Mouse (Mus musculus): ENCODE results near the gene Mgat3. TPM values are rescaled to one million over a fixed set of nuclear protein-coding genes. Genes with fewer than 3 reads are reported as not detected.

The Mgat3 gene
- total RNA-seq, 2 experiments from 2014 or later = 124 TPM

DNA sequence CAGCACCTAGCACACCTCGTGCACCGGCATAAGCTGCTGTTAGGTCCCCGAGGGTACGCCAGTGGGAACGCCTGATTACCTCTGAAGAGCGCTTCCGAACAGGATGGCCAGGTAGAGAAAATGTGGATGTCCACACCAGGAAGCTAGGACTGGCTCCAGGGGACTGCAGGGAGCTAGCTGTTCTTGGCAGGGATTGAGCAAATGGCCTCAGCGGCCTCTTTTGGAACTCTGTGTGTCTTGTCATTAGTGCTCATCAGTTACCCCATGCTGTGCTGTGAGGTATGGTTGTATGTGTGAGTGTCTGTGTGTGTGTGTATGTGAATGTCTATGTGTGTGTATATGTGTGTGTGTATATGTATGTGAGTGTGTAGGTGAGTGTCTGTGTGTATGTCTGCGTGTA is 1.8 kb downstream of the Mgat3 start:
- DNase-seq (ENCODE audit: low spot score in 2 of 2) = no peak

- no peak for DNase-seq (ENCODE audit: low spot score in 2 of 2)
Measured at GRCm38 (mm10) chr15:80175756-80176155, 2.2 kb downstream of the Mgat3 start.

- no peak for DNase-seq (ENCODE audit: low spot score in 2 of 2)
Measured at GRCm38 (mm10) chr15:80181561-80181960, 8.0 kb downstream of the Mgat3 start.

GRCm38 (mm10) chr15:80182072-80182700 is 8.7 kb downstream of the Mgat3 start:
- DNase-seq (ENCODE audit: low spot score in 2 of 2) = no peak

GRCm38 (mm10) chr15:80188927-80189326 is 15.4 kb downstream of the Mgat3 start:
- DNase-seq (ENCODE audit: low spot score in 2 of 2) = no peak

GRCm38 (mm10) chr15:80190075-80190474 is 16.6 kb downstream of the Mgat3 start:
- DNase-seq (ENCODE audit: low spot score in 2 of 2) = no peak

- no peak for DNase-seq (ENCODE audit: low spot score in 2 of 2)
Measured at GRCm38 (mm10) chr15:80191585-80192245, 18.2 kb downstream of the Mgat3 start.

DNA sequence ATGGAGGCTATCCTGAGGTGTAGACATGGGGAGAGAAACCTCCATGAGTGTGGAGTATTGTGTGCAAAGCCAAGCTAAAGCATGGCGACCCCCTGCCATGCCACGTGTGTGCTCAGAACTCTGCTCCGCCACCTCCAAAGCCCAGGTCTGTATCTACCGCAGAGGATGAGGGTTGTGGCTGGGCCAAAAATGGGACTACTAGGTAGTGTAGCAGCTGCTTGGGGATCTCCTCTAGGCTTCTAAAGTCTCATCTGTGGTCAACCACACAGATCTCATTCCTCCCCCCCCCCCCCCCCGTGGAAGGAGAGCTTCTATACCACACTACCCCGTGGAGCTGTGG is 18.7 kb downstream of the Mgat3 start:
- no peak for DNase-seq (ENCODE audit: low spot score in 2 of 2)

GRCm38 (mm10) chr15:80192847-80193246 is 19.3 kb downstream of the Mgat3 start:
- DNase-seq (ENCODE audit: low spot score in 2 of 2) = no peak

- no peak for DNase-seq (ENCODE audit: low spot score in 2 of 2)
Measured at GRCm38 (mm10) chr15:80199556-80199955, 26.0 kb downstream of the Mgat3 start.

DNA sequence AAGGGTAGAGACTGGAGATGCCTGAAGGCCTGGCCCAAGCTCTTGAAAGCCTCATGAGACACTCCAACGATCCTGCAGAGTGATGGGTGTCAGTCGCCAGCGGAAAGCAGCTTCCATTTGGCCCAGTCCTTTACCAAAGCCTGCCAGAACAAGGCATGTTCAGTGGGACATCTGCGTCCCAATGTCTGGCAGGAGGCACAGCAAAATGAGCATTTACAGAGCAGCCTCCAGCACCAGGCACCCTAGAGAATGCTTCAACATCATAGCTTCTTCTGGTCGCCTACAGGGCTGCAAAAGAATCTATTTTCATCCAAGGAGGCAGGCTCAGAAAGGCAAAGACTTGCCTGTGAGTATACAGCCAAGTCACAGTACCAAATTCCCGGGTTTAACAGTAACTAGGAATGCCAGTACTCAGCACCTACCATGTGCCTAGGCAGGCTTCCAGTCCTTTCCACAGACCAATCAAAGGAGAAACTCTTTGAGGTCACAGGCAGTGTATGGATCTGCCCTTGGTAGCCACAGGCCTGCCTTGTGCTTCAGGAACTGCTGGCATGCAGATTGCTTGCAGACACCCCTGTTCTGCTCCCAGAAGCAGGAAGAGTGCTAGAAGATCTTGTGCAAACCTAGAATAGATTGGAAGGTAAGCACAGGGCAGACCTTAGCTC is 28.7 kb downstream of the Mgat3 start:
- peak; percentile 36 to 59 for DNase-seq (ENCODE audit: low spot score in 2 of 2)

GRCm38 (mm10) chr15:80203406-80203805 is 29.9 kb downstream of the Mgat3 start:
- DNase-seq (ENCODE audit: low spot score in 2 of 2) = no peak

GRCm38 (mm10) chr15:80206057-80206565 is 32.6 kb downstream of the Mgat3 start:
- DNase-seq (ENCODE audit: low spot score in 2 of 2) = no peak

- no peak for DNase-seq (ENCODE audit: low spot score in 2 of 2)
Measured at GRCm38 (mm10) chr15:80208446-80208845, 34.9 kb downstream of the Mgat3 start.

DNA sequence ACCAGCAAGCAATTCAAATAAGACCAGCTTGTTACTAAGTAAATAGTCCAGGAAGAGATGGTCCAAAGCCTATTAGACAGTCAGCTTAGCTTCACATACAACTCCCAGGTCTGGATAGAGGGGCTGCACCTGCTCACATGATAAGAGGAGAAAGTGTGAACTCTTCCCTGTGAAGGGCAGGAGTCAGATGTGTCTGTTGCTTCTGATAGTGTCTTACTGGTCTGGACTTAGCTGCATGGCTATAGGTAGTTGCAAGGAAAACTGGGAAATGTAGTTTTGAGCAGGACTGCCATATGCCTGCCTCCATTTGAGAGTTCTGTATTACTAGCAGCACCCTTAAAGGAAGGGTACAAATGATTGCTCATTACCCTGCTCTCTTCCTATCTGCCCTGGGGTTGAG is 40.2 kb downstream of the Mgat3 start:
- DNase-seq (ENCODE audit: low spot score in 2 of 2) = no peak

GRCm38 (mm10) chr15:80215716-80216479 is 42.4 kb downstream of the Mgat3 start:
- DNase-seq (ENCODE audit: low spot score in 2 of 2) = peak in 1 of 2 experiments; percentile 45

DNA sequence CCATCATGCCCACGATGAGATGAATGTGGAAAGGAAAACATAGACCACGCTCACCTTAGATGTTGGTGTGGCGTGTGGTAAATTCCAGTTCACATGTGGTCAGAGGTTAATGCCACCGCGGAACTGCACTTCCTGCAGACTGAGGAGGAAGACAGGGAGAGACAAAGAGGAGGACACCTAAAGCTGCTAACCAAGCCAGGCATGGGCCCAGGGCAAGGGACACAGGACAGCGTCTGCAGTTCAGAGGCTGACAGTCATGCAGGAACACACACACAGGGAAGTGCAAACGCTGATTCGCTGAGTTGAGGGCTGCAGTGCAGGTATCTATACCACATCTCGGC is 42.9 kb downstream of the Mgat3 start:
- DNase-seq (ENCODE audit: low spot score in 2 of 2) = no peak

DNA sequence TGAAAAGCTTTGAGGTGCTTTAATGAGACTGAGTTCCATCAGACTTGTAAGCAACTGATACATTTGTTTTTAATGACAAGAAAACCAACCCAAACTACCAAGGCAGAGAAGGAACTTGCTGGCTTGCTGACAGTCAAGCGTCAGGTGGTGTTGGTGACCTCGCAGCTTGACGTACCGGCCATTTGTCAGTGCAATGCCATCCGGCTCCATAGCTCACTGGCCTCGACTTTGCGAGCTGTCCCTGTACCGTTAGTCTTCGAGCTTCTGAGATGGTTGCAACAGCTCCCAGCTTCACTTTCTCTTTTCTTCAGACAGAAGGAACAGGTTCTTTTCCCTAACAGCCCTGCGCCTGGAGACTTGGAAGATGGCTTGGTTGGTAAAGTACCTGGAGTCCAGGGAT is 44.0 kb downstream of the Mgat3 start:
- DNase-seq (ENCODE audit: low spot score in 2 of 2) = no peak

- DNase-seq (ENCODE audit: low spot score in 2 of 2) = no peak
Measured at GRCm38 (mm10) chr15:80219211-80219610, 45.7 kb downstream of the Mgat3 start.

DNA sequence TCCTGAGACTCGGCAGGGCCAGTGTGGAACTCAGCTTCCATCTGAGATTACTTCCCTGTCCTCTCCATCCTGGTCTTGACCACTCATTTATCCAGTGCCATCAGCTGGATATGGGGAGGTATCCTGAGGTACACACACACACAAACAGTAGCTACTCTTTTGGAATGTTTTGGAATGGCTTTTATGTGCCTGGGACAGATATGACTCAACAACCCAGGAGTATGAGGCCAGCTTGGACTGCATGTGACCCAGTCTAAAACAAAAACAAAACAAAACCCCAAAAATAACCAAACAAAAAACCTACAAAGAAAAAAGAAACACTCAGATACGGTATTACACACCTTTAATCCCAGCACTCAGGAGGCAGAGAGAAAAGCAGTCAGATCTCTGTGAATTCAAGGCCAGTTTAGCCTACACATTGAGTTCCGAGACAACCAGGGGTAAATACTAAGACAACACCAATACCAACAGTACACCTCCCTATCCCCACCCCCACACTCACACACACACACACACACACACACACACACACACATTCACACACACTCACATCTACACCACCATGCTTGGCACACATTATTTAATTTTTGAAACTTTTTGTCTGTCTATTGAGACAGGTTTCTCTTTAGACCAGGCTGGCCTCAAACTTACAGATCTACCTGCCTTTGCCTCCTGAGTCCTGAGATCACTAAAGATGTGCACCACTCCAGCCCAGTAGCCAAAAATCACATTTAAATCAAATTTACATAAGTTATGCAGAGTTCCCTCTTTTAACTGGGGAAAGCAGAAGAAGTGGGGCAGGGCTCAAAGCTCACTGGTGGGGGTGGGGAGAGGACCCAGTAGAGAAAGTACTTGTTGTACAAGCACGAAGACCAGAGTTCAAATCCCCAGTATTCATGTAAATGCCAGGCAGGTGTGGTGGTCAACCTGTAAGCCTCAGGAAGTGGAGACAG is 46.5 kb downstream of the Mgat3 start:
- DNase-seq (ENCODE audit: low spot score in 2 of 2) = no peak

DNA sequence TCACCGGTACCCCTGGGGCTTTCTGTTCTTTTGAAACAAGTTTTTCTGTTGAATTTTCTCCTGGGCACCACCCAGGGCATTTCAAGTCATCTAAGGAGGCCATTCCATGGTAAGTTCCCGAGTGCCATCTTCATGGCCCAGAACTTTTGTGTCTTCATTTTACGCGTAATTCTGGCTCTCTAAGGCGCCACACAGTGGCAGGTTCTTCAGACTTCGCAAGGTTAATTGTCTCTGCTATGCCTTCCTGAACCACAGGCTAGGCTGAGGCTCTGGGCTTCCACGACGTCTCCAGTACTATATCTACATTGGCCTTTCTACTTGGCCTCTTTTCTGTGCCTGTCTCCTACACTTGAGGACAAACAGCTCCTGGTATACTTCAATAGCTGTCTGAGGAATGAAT is 47.5 kb downstream of the Mgat3 start:
- DNase-seq (ENCODE audit: low spot score in 2 of 2) = no peak
